Mouse (Mus musculus) gastrocnemius, adult 8-10 months (tissue): ENCODE results near the gene Ank. TPM values are rescaled to one million over a fixed set of nuclear protein-coding genes. Genes with fewer than 3 reads are reported as not detected.
A peak's percentile ranks its signal among the peaks of the same experiment; 100 is the strongest.

Experiments used
- DNase-seq, 2 experiments: peaks; one replicate each; pipeline ENCODE4 v3.0.0; 2022; ENCODE audit warnings: low spot score in 2 of 2
- total RNA-seq, 4 experiments: library from RNA; stranded (reverse); gene quantifications; 2 replicates each; pipeline ENCODE4 v1.2.4; 2022

The Ank gene
- total RNA-seq, 4 experiments from 2014 or later, result 126 to 164 (median 145) TPM

GRCm38 (mm10) chr15:27536771-27537170 lies 70.3 kb downstream of the Ank start:
- DNase-seq, result no peak

- peak; percentile 40 to 59 for DNase-seq
Measured at GRCm38 (mm10) chr15:27537519-27538223, 71.2 kb downstream of the Ank start.

- DNase-seq, result peak; percentile 48 to 81
Measured at GRCm38 (mm10) chr15:27539745-27540144, 73.3 kb downstream of the Ank start.

GRCm38 (mm10) chr15:27545203-27545602 lies 78.7 kb downstream of the Ank start:
- DNase-seq, result no peak

GRCm38 (mm10) chr15:27548110-27548509 lies 81.6 kb downstream of the Ank start:
- DNase-seq, result no peak

- DNase-seq, result no peak
Measured at GRCm38 (mm10) chr15:27549071-27549470, 82.6 kb downstream of the Ank start.

- no peak for DNase-seq
Measured at GRCm38 (mm10) chr15:27549878-27550277, 83.4 kb downstream of the Ank start.

GRCm38 (mm10) chr15:27550358-27550992 lies 84.0 kb downstream of the Ank start:
- DNase-seq, result no peak

GRCm38 (mm10) chr15:27551117-27552114 lies 84.9 kb downstream of the Ank start:
- DNase-seq, result no peak

GRCm38 (mm10) chr15:27552129-27552700 lies 85.7 kb downstream of the Ank start:
- DNase-seq, result no peak

GRCm38 (mm10) chr15:27553554-27553953 lies 87.1 kb downstream of the Ank start:
- no peak for DNase-seq

- no peak for DNase-seq
Measured at GRCm38 (mm10) chr15:27558456-27559147, 92.1 kb downstream of the Ank start.

GRCm38 (mm10) chr15:27560315-27560714 lies 93.8 kb downstream of the Ank start:
- DNase-seq, result no peak

GRCm38 (mm10) chr15:27564106-27565100 lies 97.9 kb downstream of the Ank start:
- no peak for DNase-seq

GRCm38 (mm10) chr15:27565626-27566185 lies 99.2 kb downstream of the Ank start:
- no peak for DNase-seq

- no peak for DNase-seq
Measured at GRCm38 (mm10) chr15:27567356-27567755, 100.9 kb downstream of the Ank start.

GRCm38 (mm10) chr15:27568371-27568770 lies 101.9 kb downstream of the Ank start:
- no peak for DNase-seq

- no peak for DNase-seq
Measured at GRCm38 (mm10) chr15:27569924-27570323, 103.4 kb downstream of the Ank start.

GRCm38 (mm10) chr15:27570385-27570784 lies 103.9 kb downstream of the Ank start:
- no peak for DNase-seq
